Mouse (Mus musculus) heart, adult 2 months (tissue): ENCODE measurements around the gene Rdh7. TPM values are rescaled to one million over a fixed set of nuclear protein-coding genes. Genes with fewer than 3 reads are reported as not detected.
"Not testable (repeated sequence)": the region's sequence is repeated elsewhere in the genome, so short reads cannot be mapped to it uniquely, and the experiment has no call there.

Experiments used
- DNase-seq, 2 experiments: peaks; one replicate each; pipeline ENCODE4 v3.0.0; 2021
- H3K27ac ChIP-seq: fragments of 200-600 bp; 2 replicates; pipeline ENCODE4 v1.8.1; 2022
- H3K27me3 ChIP-seq: fragments of 200-500 bp; 2 replicates; pipeline ENCODE4 v1.6.1; 2012; ENCODE audit warnings: mild to moderate bottlenecking, low read length, inconsistent platforms, mixed read lengths; ENCODE audit not compliant: control insufficient read depth, insufficient read depth
- H3K36me3 ChIP-seq: fragments of 200-500 bp; 2 replicates; pipeline ENCODE4 v1.6.1; 2012; ENCODE audit warnings: low read length, inconsistent platforms; ENCODE audit not compliant: control insufficient read depth, insufficient read depth
- H3K4me1 ChIP-seq: fragments of 200-500 bp; 2 replicates; pipeline ENCODE4 v1.6.1; 2011; ENCODE audit warnings: low read length; ENCODE audit not compliant: control insufficient read depth, insufficient read depth
- H3K4me3 ChIP-seq: fragments of 200-600 bp; 2 replicates; pipeline ENCODE4 v1.8.1; 2022
- H3K79me2 ChIP-seq: fragments of 200-500 bp; replicated peaks from 2 replicates; pipeline ENCODE4 v1.6.1; 2012; ENCODE audit warnings: mild to moderate bottlenecking, inconsistent platforms, low read length, moderate library complexity, mixed read lengths; ENCODE audit not compliant: control insufficient read depth, insufficient read depth
- H3K9ac ChIP-seq: fragments of 200-500 bp; 2 replicates; pipeline ENCODE4 v1.6.1; 2012; ENCODE audit warnings: low read depth, mild to moderate bottlenecking, control low read depth, inconsistent platforms, low read length, mixed read lengths
- CTCF ChIP-seq: fragments of 200-600 bp; IDR thresholded peaks from 2 replicates; pipeline ENCODE4 v1.8.1; 2022; ENCODE audit warnings: antibody characterized with exemption, mild to moderate bottlenecking, moderate library complexity
- EP300 ChIP-seq: fragments of 200-500 bp; IDR thresholded peaks from 2 replicates; pipeline ENCODE4 v1.6.1; 2011; ENCODE audit warnings: low read depth, low read length, control low read depth; ENCODE audit not compliant: insufficient read depth
- POLR2A ChIP-seq: fragments of 200-500 bp; IDR thresholded peaks from 2 replicates; pipeline ENCODE4 v1.6.1; 2011; ENCODE audit warnings: mild to moderate bottlenecking, low read depth, low read length, control low read depth; ENCODE audit not compliant: insufficient read depth
- WGBS: fragments of 180-500 bp; shearing (Covaris S2); methylation state at CpG from one replicate; pipeline ENCODE4 v1.1.7; 2018; 5-methylcytosine and 5-hydroxymethylcytosine counted together
- intact Hi-C: fragments of 180-260 bp; cut with DNase I; formaldehyde crosslinking; loops from one replicate; pipeline ENCODE4 v1.15.1; 2025
- polyA plus RNA-seq: library from polyadenylated mRNA; depleted of rRNA; stranded (reverse); fragments of >200 nt; gene quantifications from 2 replicates; pipeline ENCODE4 v1.2.3, GENCODE M21; 2012; rRNA removed
- total RNA-seq, 2 experiments: library from RNA; stranded (reverse); gene quantifications; 2 replicates each; pipeline ENCODE4 v1.2.3; 2021

Rdh7 gene
- total and polyA plus RNA-seq, 3 experiments = not detected

DNA sequence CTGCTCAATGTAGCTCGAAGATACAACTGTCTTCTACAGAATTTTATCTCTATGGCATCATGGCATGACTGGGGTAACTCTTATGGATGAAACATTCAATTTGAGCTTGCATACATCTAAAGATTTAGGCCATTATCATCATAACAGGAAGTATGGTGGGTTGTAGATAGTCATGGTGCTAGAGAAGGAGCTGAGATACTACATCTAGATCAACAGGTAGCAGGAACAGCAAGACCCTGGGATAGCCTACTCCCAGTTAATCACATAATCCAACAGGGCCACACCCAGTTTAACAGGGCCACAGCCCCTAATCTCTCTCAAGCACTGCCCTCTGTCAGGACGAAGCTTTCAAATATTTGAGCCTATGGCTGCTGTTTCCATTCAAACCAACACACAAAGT is 47.8 kb downstream of the Rdh7 start:
- no peak overlapping the region for H3K4me3 ChIP-seq
- 59% methylated on average over 2 of the region's 2 CpGs for WGBS
- H3K36me3 ChIP-seq = no peaks in the 10 kb centered on the region
- no peaks in the 10 kb centered on the region for H3K27me3 ChIP-seq
- DNase-seq = no peak
- intact Hi-C loops = no loop called here
- H3K27ac ChIP-seq = no peak overlapping the region
- TF ChIP-seq POLR2A (no peak), EP300 (no peak), CTCF (no peak)
- H3K4me1 ChIP-seq = no peaks in the 10 kb centered on the region
- no peak overlapping the region for H3K9ac ChIP-seq
- H3K79me2 ChIP-seq = no peaks in the 10 kb centered on the region

DNA sequence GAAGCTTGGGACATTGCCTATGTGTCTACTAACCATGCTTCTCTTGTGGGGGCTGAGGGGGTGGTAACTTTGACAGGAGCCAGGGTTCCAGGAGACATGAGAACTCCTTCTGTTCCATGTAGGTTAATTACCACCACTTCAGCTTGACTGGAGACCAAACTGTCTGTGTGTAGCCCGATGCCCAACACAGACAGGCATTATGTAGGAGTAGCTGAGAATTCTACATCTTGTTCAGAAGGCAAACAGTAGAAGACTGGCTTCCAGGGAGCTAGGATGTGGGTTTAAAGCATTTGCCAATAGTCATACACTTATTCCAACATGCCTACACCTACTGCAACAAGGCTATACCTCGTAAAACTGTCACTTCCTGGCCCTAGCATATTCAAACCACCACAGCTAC is 50.1 kb downstream of the Rdh7 start:
- Histone ChIP-seq H3K4me1 (no peaks in the 10 kb centered on the region), H3K9ac (no peak overlapping the region), H3K79me2 (no peaks in the 10 kb centered on the region), H3K27me3 (no peaks in the 10 kb centered on the region), H3K4me3 (no peak overlapping the region), H3K36me3 (no peaks in the 10 kb centered on the region), H3K27ac (no peak overlapping the region)
- DNase-seq = no peak
- WGBS = 82% methylated on average over 2 of the region's 2 CpGs
- intact Hi-C loops = no loop called here
- no peak for TF ChIP-seq POLR2A
- TF ChIP-seq CTCF = no peak
- no peak for TF ChIP-seq EP300

DNA sequence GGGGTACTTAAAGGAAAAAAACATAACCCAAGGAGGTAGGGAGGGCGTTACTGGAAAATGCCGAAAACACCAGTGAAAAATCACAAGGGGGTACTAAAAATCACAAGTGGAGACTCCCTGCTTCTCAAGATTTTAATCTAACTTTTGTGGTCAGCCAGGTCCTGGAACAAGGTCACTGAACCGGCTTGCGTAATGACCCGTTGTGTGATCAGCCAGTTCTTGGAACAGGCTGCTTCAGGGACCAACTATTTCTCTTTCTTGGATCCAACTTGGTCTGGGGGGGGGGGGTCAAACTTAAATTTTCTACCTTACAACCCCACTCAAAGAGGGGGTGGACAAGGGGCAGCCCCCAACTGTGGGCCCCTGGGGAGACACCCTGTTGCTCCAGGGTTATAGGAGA is 50.8 kb downstream of the Rdh7 start:
- H3K4me1 ChIP-seq, H3K27ac ChIP-seq, H3K79me2 ChIP-seq, DNase-seq, H3K36me3 ChIP-seq, intact Hi-C loops, H3K9ac ChIP-seq, H3K27me3 ChIP-seq, H3K4me3 ChIP-seq: not testable (repeated sequence)
- 88% methylated on average over 5 of the region's 5 CpGs for WGBS

DNA sequence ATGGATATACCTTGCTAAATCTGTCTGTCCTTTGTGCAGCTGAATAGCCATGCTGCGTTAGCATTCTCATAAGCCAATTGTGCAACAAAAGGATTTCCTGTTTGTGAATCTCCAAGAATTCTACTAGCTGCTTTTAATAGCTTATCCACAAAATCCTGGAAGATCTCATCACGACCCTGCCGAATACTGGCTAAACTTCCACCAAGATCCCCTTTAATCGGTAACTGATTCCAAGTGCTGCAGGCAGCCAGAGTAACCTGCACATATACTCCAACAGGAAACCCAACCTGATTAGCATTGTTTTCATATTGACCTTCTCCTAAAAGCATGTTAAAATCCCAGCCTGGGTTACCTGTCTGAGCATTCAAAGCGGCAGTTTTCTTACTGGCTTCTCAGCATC is 53.3 kb downstream of the Rdh7 start:
- Histone ChIP-seq H3K4me3 (no peak overlapping the region), H3K4me1 (no peaks in the 10 kb centered on the region), H3K9ac (no peak overlapping the region), H3K36me3 (no peaks in the 10 kb centered on the region), H3K27me3 (no peaks in the 10 kb centered on the region), H3K27ac (no peak overlapping the region), H3K79me2 (no peaks in the 10 kb centered on the region)
- DNase-seq = no peak
- intact Hi-C loops = no loop called here
- TF ChIP-seq CTCF (no peak), POLR2A (no peak), EP300 (no peak)
- 37% methylated on average over 5 of the region's 5 CpGs for WGBS

DNA sequence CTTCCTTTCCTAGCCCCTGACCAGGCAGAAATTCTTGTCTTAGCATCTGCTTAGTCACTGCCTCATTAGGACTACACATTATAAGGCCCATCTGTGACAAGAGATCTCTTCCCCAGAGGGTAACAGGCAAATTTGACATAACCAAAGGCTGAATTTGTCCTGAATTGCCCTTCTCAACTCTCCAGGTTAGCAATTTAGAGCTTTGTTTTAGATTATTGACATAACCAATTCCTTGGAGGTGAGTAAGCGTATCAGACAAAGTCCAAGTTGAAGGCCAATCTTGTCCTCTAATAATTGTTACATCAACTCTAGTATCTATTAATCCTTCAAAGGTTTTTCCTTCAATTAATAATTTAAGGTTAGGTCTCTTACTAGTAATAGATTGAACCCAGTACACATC is 54.4 kb downstream of the Rdh7 start:
- H3K4me1 ChIP-seq, H3K9ac ChIP-seq, H3K79me2 ChIP-seq, intact Hi-C loops, H3K27me3 ChIP-seq, H3K4me3 ChIP-seq, H3K27ac ChIP-seq, DNase-seq, H3K36me3 ChIP-seq: not testable (repeated sequence)
- WGBS = 94% methylated on average over 1 of the region's 1 CpGs

Other genes with a start within 250 kb of the Rdh7 start
- gene Stat6, start 245.8 kb downstream of the Rdh7 start, total RNA-seq = 10 to 100 TPM; 43.7 to 43.9 TPM
- 49.5 and 61.7 TPM in 2 replicates for gene Stat6, start 245.8 kb downstream of the Rdh7 start, polyA plus RNA-seq
- gene Nemp1, start 221.9 kb downstream of the Rdh7 start, total RNA-seq = 1 to 10 TPM; 3.7 to 4.2 TPM
- 2.2 and 4.0 TPM in 2 replicates for gene Nemp1, start 221.9 kb downstream of the Rdh7 start, polyA plus RNA-seq
- 1 to 10 TPM; 5.0 to 6.3 TPM for gene Nab2, start 220.2 kb downstream of the Rdh7 start, total RNA-seq
- gene Nab2, start 220.2 kb downstream of the Rdh7 start, polyA plus RNA-seq = 10.0 and 11.2 TPM in 2 replicates
- gene Myo1a, start 183.6 kb downstream of the Rdh7 start, total RNA-seq = under 1 TPM in 1 of 2 experiments, not detected in 1; 0.08 TPM
- 0.04 and 0.12 TPM in 2 replicates for gene Myo1a, start 183.6 kb downstream of the Rdh7 start, polyA plus RNA-seq
- gene Tac2, start 164.3 kb downstream of the Rdh7 start, total RNA-seq = not detected
- gene Tac2, start 164.3 kb downstream of the Rdh7 start, polyA plus RNA-seq = not detected in 2 replicates
- gene Zbtb39, start 149.3 kb downstream of the Rdh7 start, total RNA-seq = 1 to 10 TPM; 7.7 to 7.8 TPM
- 4.3 and 6.3 TPM in 2 replicates for gene Zbtb39, start 149.3 kb downstream of the Rdh7 start, polyA plus RNA-seq
- 1 to 10 TPM; 2.6 to 3.9 TPM for gene Gpr182, start 137.1 kb downstream of the Rdh7 start, total RNA-seq
- 7.7 and 8.6 TPM in 2 replicates for gene Gpr182, start 137.1 kb downstream of the Rdh7 start, polyA plus RNA-seq
- under 1 TPM in 1 of 2 experiments, not detected in 1; 0.05 TPM for gene Rdh1, start 129.1 kb downstream of the Rdh7 start, total RNA-seq
- 0.04 TPM in 1 of 2 replicates, not detected in the other for gene Rdh1, start 129.1 kb downstream of the Rdh7 start, polyA plus RNA-seq
- under 1 TPM in 1 of 2 experiments, not detected in 1; 0.10 TPM for gene Rdh16f1, start 129.0 kb downstream of the Rdh7 start, total RNA-seq
- gene Rdh16f1, start 129.0 kb downstream of the Rdh7 start, polyA plus RNA-seq = 0.12 TPM in 1 of 2 replicates, not detected in the other
- not detected for gene Rdh9, start 112.4 kb downstream of the Rdh7 start, total RNA-seq
- gene Rdh9, start 112.4 kb downstream of the Rdh7 start, polyA plus RNA-seq = 0.20 TPM in 1 of 2 replicates, not detected in the other
- not detected for gene Rdh16, start 87.7 kb downstream of the Rdh7 start, total RNA-seq
- gene Rdh16, start 87.7 kb downstream of the Rdh7 start, polyA plus RNA-seq = 0.06 TPM in 1 of 2 replicates, not detected in the other
- not detected for gene Rdh19, start 38.9 kb downstream of the Rdh7 start, total RNA-seq
- not detected in 2 replicates for gene Rdh19, start 38.9 kb downstream of the Rdh7 start, polyA plus RNA-seq
- gene Rdh16f2, start 22.3 kb downstream of the Rdh7 start, total RNA-seq = not detected
- not detected in 2 replicates for gene Rdh16f2, start 22.3 kb downstream of the Rdh7 start, polyA plus RNA-seq
- gene Sdr9c7, start 9.7 kb upstream of the Rdh7 start, total RNA-seq = not detected
- gene Sdr9c7, start 9.7 kb upstream of the Rdh7 start, polyA plus RNA-seq = not detected in 2 replicates
- not detected for gene Hsd17b6, start 118.8 kb upstream of the Rdh7 start, total RNA-seq
- not detected in 2 replicates for gene Hsd17b6, start 118.8 kb upstream of the Rdh7 start, polyA plus RNA-seq
- gene Prim1, start 126.4 kb upstream of the Rdh7 start, total RNA-seq = 1 to 10 TPM; 1.7 TPM
- 1.2 and 2.0 TPM in 2 replicates for gene Prim1, start 126.4 kb upstream of the Rdh7 start, polyA plus RNA-seq
- gene Naca, start 146.8 kb upstream of the Rdh7 start, total RNA-seq = 100 to 1,000 TPM; 436 to 544 TPM
- 204 and 212 TPM in 2 replicates for gene Naca, start 146.8 kb upstream of the Rdh7 start, polyA plus RNA-seq
- 10 to 100 TPM; 96.0 to 97.3 TPM for gene Ptges3, start 170.1 kb upstream of the Rdh7 start, total RNA-seq
- 16.3 and 19.2 TPM in 2 replicates for gene Ptges3, start 170.1 kb upstream of the Rdh7 start, polyA plus RNA-seq
- gene Atp5b, start 194.5 kb upstream of the Rdh7 start, total RNA-seq = 1,000 to 10,000 TPM; 7,689 to 9,158 TPM
- gene Atp5b, start 194.5 kb upstream of the Rdh7 start, polyA plus RNA-seq = 8,017 and 9,446 TPM in 2 replicates
- gene Baz2a, start 202.8 kb upstream of the Rdh7 start, total RNA-seq = 10 to 100 TPM; 18.4 to 22.4 TPM
- gene Baz2a, start 202.8 kb upstream of the Rdh7 start, polyA plus RNA-seq = 15.5 and 23.7 TPM in 2 replicates